Mouse (Mus musculus): ENCODE results near the gene Ptprc. TPM values are rescaled to one million over a fixed set of nuclear protein-coding genes. Genes with fewer than 3 reads are reported as not detected.

The Ptprc gene
- total and polyA plus RNA-seq, 3 experiments = 120 to 211 (median 136) TPM

GRCm38 (mm10) chr1:138174705-138175492 is 609 bp downstream of the Ptprc start:
- H3K9ac ChIP-seq (ENCODE audit: insufficient read depth, low read depth) = peak overlapping the region; percentile 100
- H3K79me2 ChIP-seq (replicated peaks; ENCODE audit: control insufficient read depth, extremely low read depth, insufficient read depth, poor library complexity, severe bottlenecking) = peaks cover 38% of the 10 kb centered on the region
- peaks cover 0 to 6% of the 10 kb centered on the region in 2 experiments for H3K36me3 ChIP-seq (replicated peaks in 1 of 2; ENCODE audit: control insufficient read depth in 1 of 2, insufficient read depth in 1 of 2, low read length in 1 of 2)
- peak overlapping the region; percentile 69 to 94 (median 78) for H3K4me3 ChIP-seq (replicated peaks in 1 of 3; ENCODE audit: low read depth in 2 of 3, low read length in 2 of 3, poor library complexity in 1 of 3)
- TF ChIP-seq PAX5 (IDR thresholded peaks at IDR 0.05; ENCODE audit: low read length) = no peak
- no peak for TF ChIP-seq UBTF (IDR thresholded peaks at IDR 0.05; ENCODE audit: low read depth, low read length)
- peak; percentile 89 for TF ChIP-seq IRF4 (IDR thresholded peaks at IDR 0.05; ENCODE audit: low read depth, low read length)
- TF ChIP-seq CHD2 (IDR thresholded peaks at IDR 0.05; ENCODE audit: low read length) = no peak
- TF ChIP-seq MAZ (IDR thresholded peaks at IDR 0.05; ENCODE audit: low read depth, low read length) = no peak
- peak; percentile 89 for TF ChIP-seq ETS1 (conservative IDR thresholded peaks at IDR 0.05; ENCODE audit: low read depth, low read length)
- no peak for TF ChIP-seq GABPA (IDR thresholded peaks at IDR 0.05; ENCODE audit: insufficient replicate concordance, low read depth, low read length)
- TF ChIP-seq ZNF384 (IDR thresholded peaks at IDR 0.05; ENCODE audit: low read depth, low read length) = peak; percentile 99
- TF ChIP-seq CHD1 (IDR thresholded peaks at IDR 0.05; ENCODE audit: low read depth, low read length) = peak; percentile 86; the same call in 1 of the 2 replicates
- TF ChIP-seq ELF1 (IDR thresholded peaks at IDR 0.05; ENCODE audit: low read depth, low read length) = peak; percentile 77
- TF ChIP-seq NRF1 (IDR thresholded peaks at IDR 0.05; ENCODE audit: low read depth, low read length) = no peak
- no peak for TF ChIP-seq SMC3 (IDR thresholded peaks at IDR 0.05; ENCODE audit: low read depth, low read length)
- peak; percentile 76 for TF ChIP-seq TCF12 (IDR thresholded peaks at IDR 0.05; ENCODE audit: low read depth, low read length)
- TF ChIP-seq POLR2A (IDR thresholded peaks at IDR 0.05; ENCODE audit: low read depth, low read length) = peak; percentile 64; the same call in 1 of the 2 replicates
- peak; percentile 98 for TF ChIP-seq MEF2A (IDR thresholded peaks at IDR 0.05; ENCODE audit: borderline replicate concordance, low read depth, low read length)
- no peak for TF ChIP-seq BHLHE40 (IDR thresholded peaks at IDR 0.05; ENCODE audit: low read depth, low read length)
- no peak for TF ChIP-seq USF2 (conservative IDR thresholded peaks at IDR 0.05; ENCODE audit: low read depth, low read length)
- TF ChIP-seq USF1 (IDR thresholded peaks at IDR 0.05; ENCODE audit: low read depth, low read length) = no peak
- peak; percentile 89 for TF ChIP-seq JUN (IDR thresholded peaks at IDR 0.05; ENCODE audit: insufficient read depth, low read depth, low read length)
- TF ChIP-seq RCOR1 (conservative IDR thresholded peaks at IDR 0.05; ENCODE audit: low read depth, low read length) = 0 out of 2 replicates have a peak, but pooled peaks have one; percentile 14
- no peak for TF ChIP-seq ZKSCAN1 (IDR thresholded peaks at IDR 0.05; ENCODE audit: borderline replicate concordance, low read depth, low read length)
- no peak for TF ChIP-seq ZC3H11A (IDR thresholded peaks at IDR 0.05; ENCODE audit: low read depth, low read length)
- peak; percentile 82 for TF ChIP-seq MYC (IDR thresholded peaks at IDR 0.05; ENCODE audit: low read depth, low read length)
- peak; percentile 90 for TF ChIP-seq JUND (conservative IDR thresholded peaks at IDR 0.05; ENCODE audit: low read depth, low read length)
- TF ChIP-seq ZMIZ1 (IDR thresholded peaks at IDR 0.05; ENCODE audit: low read depth, low read length) = peak; percentile 29; the same call in 1 of the 2 replicates
- TF ChIP-seq NELFE (IDR thresholded peaks at IDR 0.05; ENCODE audit: low read depth, low read length) = peak; percentile 35; the same call in 1 of the 2 replicates
- TF ChIP-seq MXI1 (IDR thresholded peaks at IDR 0.05; ENCODE audit: low read depth, low read length) = peak; percentile 70; the same call in 1 of the 2 replicates
- TF ChIP-seq EP300 (IDR thresholded peaks at IDR 0.05; ENCODE audit: low read length) = peak; percentile 90
- peak; percentile 59 for TF ChIP-seq HCFC1 (IDR thresholded peaks at IDR 0.05; ENCODE audit: low read depth, low read length)
- TF ChIP-seq MAFK (IDR thresholded peaks at IDR 0.05; ENCODE audit: insufficient replicate concordance, low read length) = no peak
- no peak for TF ChIP-seq POLR2AphosphoS2 (IDR thresholded peaks at IDR 0.05; ENCODE audit: low read depth, low read length)
- no peak for TF ChIP-seq KAT2A (IDR thresholded peaks at IDR 0.05; ENCODE audit: insufficient replicate concordance, low read length)
- peak; percentile 87 for TF ChIP-seq SIN3A (IDR thresholded peaks at IDR 0.05; ENCODE audit: low read length)
- TF ChIP-seq TBP (conservative IDR thresholded peaks at IDR 0.05; ENCODE audit: low read depth, low read length) = peak; percentile 92
- no peak; the same call in 1 of the 2 replicates for TF ChIP-seq RAD21 (IDR thresholded peaks at IDR 0.05; ENCODE audit: low read depth, low read length)
- no peak for TF ChIP-seq CTCF (conservative IDR thresholded peaks at IDR 0.05 in 1 of 2, IDR thresholded peaks at IDR 0.05 in 1 of 2; ENCODE audit: low read depth in 2 of 2, low read length in 2 of 2)
- TF ChIP-seq MAX (IDR thresholded peaks at IDR 0.05; ENCODE audit: low read length) = no peak; the same call in 1 of the 2 replicates
- in situ Hi-C loops (cut with MboI; ENCODE audit: low pct_ligation_motif_present, low pct_unique_long_range_greater_than_20kb, low sequenced_read_pairs) = no loop called here
- H3K4me2 ChIP-seq (ENCODE audit: insufficient read depth, low read depth, poor library complexity, severe bottlenecking) = peak overlapping the region; percentile 22; the same call in 1 of the 2 replicates
- no peaks in the 10 kb centered on the region for H3K27me3 ChIP-seq (replicated peaks)
- no peaks in the 10 kb centered on the region for H3K9me3 ChIP-seq (replicated peaks; ENCODE audit: low read length)
- peak overlapping the region; percentile 90 for H3K27ac ChIP-seq (ENCODE audit: insufficient read depth, low read depth)
- peaks cover 18 to 36% of the 10 kb centered on the region in 2 experiments for H3K4me1 ChIP-seq (ENCODE audit: control insufficient read depth in 1 of 2, insufficient read depth in 2 of 2)
- dilution Hi-C loops (cut with MboI; ENCODE audit: extremely low pct_ligation_motif_present, extremely low pct_unique_long_range_greater_than_20kb, low sequenced_read_pairs) = no loop called here
- DNase-seq (ENCODE audit: extremely low read depth) = peak; percentile 83

All from CH12.LX (cell line).